Mouse (Mus musculus) small intestine, adult 2 months (tissue): Measurements from ENCODE around the gene Lrrn2.

ENCODE experiments used
- CTCF ChIP-seq: fragments of 200-500 bp; IDR thresholded peaks from 2 replicates; pipeline ENCODE4 v1.5.1; 2012; ENCODE audit warnings: low read depth, mild to moderate bottlenecking, control low read depth, inconsistent platforms, low read length, moderate library complexity, mixed read lengths; ENCODE audit not compliant: insufficient replicate concordance, insufficient read length; ENCODE audit errors: extremely low read depth
- POLR2A ChIP-seq: fragments of 200-500 bp; IDR thresholded peaks from 2 replicates; pipeline ENCODE4 v1.6.1; 2012; ENCODE audit warnings: low read depth, mild to moderate bottlenecking, control low read depth, inconsistent platforms, low read length, moderate library complexity

- peak; percentile 75; the same call in 1 of the 2 replicates for TF ChIP-seq CTCF
- TF ChIP-seq POLR2A, result no peak
Observed at GRCm38 (mm10) chr1:132968659-132969058, 88.6 kb downstream of the Lrrn2 start.
